Mouse (Mus musculus): Measurements from ENCODE around the gene Spp2. TPM values are rescaled to one million over a fixed set of nuclear protein-coding genes. Genes with fewer than 3 reads are reported as not detected.

Gene Spp2
- total RNA-seq, 2 experiments from 2014 or later: not detected

DNA sequence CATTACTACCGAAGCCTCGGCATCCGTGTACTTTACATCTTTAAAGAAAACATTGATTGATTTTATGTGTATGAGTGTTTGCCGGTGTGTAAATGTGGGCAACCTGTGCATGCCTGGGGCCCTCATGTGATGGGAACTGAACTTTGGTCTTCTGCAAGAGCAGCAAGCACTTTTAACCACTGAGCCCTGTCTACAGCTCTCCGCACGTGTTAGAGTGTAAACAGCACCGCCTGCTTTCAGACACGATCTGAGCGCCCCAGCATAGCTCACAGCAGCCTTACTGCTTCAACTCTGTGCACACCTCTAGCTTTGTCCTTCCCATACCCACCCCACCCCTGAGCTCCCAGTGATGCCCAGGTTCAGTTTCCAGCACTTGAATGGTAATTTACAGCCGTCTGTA, 15.3 kb downstream of the Spp2 start:
- DNase-seq (ENCODE audit: low spot score in 2 of 2): no peak

DNA sequence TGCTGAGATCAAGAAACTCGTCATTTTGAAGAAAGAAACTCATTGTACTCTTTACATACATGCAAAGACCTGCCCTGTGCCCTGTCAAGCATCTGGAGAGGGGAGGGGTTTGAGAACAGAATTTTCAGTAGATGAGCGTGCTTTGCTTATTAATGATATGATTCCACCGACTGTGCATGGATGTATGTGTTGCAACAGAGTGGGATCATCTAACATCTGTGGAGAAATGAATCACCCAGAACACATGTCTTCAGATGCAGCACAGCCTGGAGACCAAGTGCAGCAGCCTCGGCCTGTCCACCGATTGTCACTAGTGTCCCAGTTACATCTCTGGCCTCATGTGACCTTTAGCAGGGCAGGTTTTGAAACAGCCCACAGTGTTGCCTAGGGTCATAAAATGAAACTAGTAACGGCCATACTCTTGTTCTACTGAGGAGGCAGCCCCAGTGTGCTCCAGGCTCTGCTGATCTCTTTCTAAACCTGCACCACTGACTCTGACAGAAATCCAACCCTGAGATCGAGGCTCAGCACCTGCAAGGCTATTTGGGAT, 16.2 kb downstream of the Spp2 start:
- TF ChIP-seq CTCF (conservative IDR thresholded peaks at IDR 0.05): no peak
- no peak for DNase-seq (ENCODE audit: low spot score in 2 of 2)
- Histone ChIP-seq H3K4me3 (no peak overlapping the region), H3K27ac (no peak overlapping the region)

More for the DNA sequence above, 15.3 kb downstream of the Spp2 start:
- no peak overlapping the region for H3K4me3 ChIP-seq
- no peak overlapping the region for H3K27ac ChIP-seq
- TF ChIP-seq CTCF (conservative IDR thresholded peaks at IDR 0.05): no peak

DNA sequence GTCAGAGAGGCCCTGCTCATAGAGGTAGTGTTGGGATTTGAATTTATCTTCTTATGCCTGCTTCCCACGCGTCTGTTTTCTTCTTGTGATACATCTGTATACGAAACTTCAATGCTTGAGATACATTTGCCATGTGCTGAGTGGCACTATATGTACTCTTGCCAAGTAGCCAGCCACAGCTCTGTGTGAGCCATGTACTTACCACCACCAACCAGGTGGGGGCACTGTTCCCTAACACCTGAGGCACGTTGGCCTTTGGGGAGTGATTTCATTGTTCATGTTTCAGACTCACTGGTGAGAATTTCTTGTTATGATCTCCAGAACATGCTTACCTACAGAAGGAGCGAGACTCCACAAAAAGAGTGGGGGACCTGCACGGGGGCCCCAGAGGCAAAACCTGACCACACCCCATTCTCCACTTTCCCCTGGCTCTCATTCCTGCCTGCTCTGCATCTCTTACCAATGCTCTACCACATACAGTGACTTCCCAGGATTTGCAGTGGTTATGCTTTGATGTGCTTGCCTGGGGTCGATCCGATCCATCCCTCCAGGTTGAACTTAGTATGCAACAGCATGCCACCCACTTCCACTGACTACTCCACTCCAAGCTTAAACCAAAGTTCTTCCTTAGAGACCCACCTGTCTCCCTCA, 18.0 kb downstream of the Spp2 start:
- TF ChIP-seq CTCF (conservative IDR thresholded peaks at IDR 0.05): peak; percentile 98
- DNase-seq (ENCODE audit: low spot score in 2 of 2): peak; percentile 67 to 90
- Histone ChIP-seq H3K27ac (no peak overlapping the region), H3K4me3 (no peak overlapping the region)

DNA sequence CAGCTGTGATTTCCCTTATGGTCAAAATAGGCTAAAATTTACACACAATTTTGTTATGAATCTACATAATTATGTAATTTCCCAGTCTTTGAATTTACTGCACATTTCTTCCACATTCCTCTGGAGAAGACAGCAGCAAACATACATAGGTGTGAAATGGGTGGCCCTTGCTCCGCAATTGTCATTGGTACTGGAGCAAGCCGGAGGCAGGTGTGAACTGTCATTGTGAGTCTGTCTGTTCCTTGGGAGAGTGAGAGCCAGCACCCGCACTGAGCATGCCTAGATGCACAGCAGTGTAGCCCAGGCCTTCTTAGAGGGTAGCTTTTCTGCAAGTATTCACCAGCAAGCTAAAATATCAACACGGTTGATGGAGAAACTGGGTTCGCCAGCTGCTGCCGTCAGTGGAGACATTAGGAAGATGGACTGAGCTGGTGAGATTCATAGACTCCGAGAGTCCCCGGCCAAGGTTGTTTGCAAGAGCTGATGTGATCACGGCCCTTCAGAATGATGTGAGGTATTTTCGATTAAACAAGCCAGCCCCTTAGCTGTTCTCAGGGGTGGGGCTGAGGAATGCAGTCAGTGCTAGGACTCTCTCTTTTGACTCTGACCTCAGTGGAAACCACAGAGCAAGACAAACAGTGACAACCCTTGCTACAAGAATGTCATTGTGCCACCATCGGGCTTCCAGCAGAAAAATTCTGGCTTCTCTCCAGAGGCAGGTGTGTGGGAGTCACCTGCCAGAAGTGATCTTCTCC, 21.4 kb downstream of the Spp2 start:
- no peak for DNase-seq (ENCODE audit: low spot score in 2 of 2)
- Histone ChIP-seq H3K4me3 (no peak overlapping the region), H3K27ac (no peak overlapping the region)
- TF ChIP-seq CTCF (conservative IDR thresholded peaks at IDR 0.05): no peak

DNA sequence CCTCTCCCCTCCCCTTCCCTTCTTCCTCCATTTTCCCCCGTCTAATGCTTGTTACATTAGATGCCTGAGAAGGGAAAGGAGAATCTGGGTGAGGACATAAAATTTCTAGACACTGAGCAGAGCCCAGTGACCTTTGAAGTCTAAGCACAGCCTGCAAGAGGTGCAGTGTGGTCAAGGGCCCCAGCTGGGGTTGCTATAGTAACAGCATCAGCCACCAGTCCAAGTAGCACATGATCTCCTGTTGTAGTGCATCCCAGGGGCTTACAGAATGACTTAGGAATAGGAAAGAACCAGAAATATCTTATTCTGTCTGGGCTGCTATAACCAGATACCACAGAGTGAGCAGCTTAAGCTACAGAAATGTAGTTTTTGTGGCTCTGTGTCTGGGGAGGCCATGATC, 22.7 kb downstream of the Spp2 start:
- DNase-seq (ENCODE audit: low spot score in 2 of 2): no peak
- Histone ChIP-seq H3K4me3 (no peak overlapping the region), H3K27ac (no peak overlapping the region)
- TF ChIP-seq CTCF (conservative IDR thresholded peaks at IDR 0.05): no peak

DNA sequence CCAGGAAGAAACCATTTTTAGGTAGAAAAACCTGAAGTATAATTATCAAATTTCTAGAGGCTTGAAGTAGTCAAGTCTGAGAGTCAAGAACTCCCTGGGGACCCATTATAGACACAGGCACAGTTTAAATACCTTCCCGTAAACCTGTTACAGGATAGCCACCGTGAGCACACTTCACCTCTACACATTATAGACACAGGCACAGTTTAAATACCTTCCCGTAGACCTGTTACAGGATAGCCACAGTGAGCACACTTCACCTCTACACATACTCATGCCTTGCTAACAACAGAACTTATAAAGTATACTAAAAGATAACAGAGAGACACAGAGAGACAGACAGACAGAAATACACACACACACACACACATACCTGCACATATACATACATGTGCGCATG, 24.5 kb downstream of the Spp2 start:
- TF ChIP-seq CTCF (conservative IDR thresholded peaks at IDR 0.05): no peak
- DNase-seq (ENCODE audit: low spot score in 2 of 2): no peak
- no peak overlapping the region for H3K4me3 ChIP-seq
- H3K27ac ChIP-seq: no peak overlapping the region

DNA sequence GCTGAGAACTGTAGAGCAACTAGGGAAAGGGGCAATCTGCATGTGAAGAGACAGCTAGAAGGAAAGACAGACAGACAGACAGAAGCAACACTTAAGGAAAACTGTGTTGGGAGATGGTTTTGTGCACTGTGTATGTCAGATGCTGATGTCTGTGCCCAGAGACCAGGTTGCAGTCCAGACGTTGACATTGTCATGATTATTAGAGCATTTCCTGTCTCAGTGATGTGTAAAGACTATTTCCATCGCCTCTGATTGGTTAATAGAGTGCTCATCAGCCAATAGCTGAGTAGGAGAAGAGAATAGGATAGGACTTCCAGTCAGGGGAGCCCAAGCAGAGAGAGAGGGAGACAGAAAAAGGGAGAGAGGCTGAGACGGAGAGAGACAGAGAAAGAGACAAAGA, 25.8 kb downstream of the Spp2 start:
- no peak for DNase-seq (ENCODE audit: low spot score in 2 of 2)
- Histone ChIP-seq H3K27ac (no peak overlapping the region), H3K4me3 (no peak overlapping the region)
- no peak for TF ChIP-seq CTCF (conservative IDR thresholded peaks at IDR 0.05)

DNA sequence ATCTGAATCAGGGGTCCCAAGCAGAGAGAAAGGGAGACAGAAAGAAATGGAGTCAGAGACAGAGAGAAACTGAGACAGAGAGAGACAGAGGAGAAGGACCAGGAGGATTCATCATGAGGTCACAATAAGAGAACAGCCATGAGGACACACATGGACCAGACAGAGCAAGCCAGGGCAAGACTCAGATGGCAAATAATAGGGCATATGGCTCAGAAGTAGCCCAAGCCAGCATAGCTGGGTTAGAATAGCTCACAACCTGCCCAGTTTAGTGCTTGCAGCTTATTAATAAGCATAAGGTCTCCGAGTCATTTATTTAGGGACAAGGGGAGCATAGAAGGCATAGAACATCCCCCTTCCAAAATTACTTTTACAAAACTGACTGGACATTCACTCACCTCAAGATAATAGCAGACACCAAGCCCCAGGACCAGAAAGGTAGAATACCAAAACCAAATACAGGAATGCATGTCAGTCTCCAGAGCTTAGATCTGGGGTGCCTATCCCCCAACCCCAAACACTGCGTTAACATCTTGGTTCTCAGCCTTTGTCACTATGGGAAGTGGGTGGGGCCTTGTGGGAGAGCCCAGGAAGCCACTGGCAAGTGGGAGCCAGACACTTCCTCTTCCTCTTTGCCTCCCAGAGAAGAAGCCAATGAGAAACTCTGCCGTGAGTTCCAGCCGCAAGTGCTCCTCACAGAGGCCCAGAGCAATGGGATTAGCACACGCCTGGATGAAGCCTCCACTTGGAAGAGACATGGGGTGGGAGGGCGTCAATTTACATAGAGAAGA, 26.5 kb downstream of the Spp2 start:
- Histone ChIP-seq H3K27ac (no peak overlapping the region), H3K4me3 (no peak overlapping the region)
- DNase-seq (ENCODE audit: low spot score in 2 of 2): no peak
- no peak for TF ChIP-seq CTCF (conservative IDR thresholded peaks at IDR 0.05)

DNA sequence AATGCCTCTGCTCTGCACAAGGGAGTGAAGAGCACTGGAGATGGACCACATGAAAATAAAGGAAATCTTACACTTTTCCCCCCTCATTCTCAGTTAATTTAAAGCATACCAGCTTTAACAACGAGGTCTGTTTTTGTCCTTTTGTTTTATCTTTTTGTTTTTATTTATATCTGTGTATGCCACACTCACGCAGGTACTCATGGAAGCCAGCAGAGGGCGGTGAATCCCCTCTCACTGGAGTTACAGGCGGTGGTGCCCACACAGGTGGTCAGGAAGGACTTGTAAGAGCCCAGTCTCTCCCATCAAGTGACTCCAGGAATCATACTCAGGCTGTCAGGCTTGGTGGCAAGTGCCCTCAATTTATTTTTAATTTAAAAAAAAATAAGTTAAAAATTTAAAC, 27.3 kb downstream of the Spp2 start:
- peak; percentile 35; the same call in 1 of the 2 replicates for TF ChIP-seq CTCF (conservative IDR thresholded peaks at IDR 0.05)
- no peak overlapping the region for H3K4me3 ChIP-seq
- H3K27ac ChIP-seq: no peak overlapping the region
- no peak for DNase-seq (ENCODE audit: low spot score in 2 of 2)

DNA sequence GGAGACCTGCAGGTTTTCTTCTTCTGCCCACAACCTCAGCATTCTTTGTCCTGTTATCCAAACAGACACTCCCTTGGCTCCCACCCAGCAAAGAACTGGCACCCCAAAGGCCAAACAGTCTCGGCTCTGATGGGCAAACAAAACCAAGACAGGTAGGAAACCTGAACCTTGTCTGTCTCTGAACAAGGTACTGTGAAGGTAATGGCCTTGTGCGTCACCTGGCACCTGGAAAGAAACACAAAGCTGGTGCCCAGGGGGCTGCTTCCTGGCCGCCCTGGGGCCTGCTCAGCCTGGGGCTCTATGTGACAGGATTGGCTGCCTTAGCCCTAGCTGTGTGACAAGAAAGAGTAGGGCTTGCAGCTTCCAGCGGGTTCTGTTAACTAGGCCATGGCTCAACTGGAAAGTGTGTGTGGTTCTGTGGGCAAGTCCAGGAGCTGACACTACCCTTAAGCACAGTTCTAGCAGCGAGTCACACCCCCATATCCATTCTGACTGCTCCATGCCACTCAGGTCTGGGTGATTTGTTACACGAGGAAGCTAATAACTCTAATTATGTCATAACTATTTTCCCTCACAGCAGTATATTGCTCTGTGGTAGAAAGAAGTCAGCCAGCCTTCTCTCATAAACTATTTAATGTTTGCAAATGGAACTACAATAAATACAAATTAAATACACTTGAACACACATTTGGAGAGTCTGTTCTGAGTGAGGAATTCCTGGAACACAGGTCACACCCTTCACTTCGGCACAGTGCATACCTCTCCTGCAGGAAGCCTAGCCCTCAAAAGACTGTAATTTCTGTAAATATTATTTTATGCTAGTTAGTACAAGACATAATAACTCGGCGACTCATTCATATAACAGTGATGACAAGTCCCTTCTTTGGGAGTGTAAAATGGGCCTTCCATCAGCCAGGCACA, 30.7 kb downstream of the Spp2 start:
- no peak for TF ChIP-seq CTCF (conservative IDR thresholded peaks at IDR 0.05)
- H3K4me3 ChIP-seq: no peak overlapping the region
- H3K27ac ChIP-seq: no peak overlapping the region
- DNase-seq (ENCODE audit: low spot score in 2 of 2): no peak

DNA sequence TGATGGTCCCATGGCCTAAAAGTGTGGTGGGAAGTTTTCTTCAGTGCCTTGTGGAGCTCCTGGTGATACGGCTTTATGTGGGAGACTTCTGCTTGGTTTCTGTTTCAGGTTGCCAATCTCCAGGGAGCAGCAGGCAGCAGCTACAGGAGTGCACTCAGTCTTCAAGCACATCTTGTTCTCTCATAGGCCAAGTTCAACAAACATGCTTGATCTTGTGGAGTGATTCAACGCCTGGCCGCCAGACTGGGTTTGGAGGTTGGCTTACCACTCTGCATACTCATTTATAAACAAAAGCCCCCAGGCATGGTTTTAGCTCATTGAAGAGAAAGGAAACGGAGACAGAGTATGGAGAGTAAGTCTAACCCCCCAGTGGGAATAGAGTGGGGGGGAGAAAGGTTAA, 36.6 kb downstream of the Spp2 start:
- no peak overlapping the region for H3K4me3 ChIP-seq
- DNase-seq (ENCODE audit: low spot score in 2 of 2): no peak
- no peak for TF ChIP-seq CTCF (conservative IDR thresholded peaks at IDR 0.05)
- H3K27ac ChIP-seq: no peak overlapping the region

DNA sequence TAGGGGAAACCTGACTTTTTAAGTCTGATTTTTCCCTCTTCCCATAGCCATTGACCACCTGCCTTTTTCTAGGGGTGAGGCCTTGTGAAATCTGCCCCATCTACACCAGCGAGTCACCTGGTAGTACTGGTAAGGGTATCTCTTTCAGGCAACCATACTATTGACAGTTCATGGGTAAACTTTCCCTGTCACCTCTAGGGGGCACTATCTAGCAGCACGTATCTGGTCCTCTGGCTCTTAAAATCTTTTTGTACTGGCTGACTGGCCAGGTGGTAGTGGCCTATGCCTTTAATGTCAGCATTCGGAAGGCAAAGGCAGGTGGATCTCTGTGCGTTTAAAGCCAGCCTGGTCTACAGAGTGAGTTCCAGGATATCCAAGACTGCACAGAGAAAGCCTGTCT, 38.6 kb downstream of the Spp2 start:
- H3K27ac ChIP-seq: no peak overlapping the region
- no peak overlapping the region for H3K4me3 ChIP-seq
- DNase-seq (ENCODE audit: low spot score in 2 of 2): no peak
- peak; percentile 77 for TF ChIP-seq CTCF (conservative IDR thresholded peaks at IDR 0.05)

Data from layer of hippocampus, adult 2 months (tissue).